Mouse (Mus musculus) kidney, embryonic 15.5 days (tissue): ENCODE results near the gene Tspo2. TPM values are rescaled to one million over a fixed set of nuclear protein-coding genes. Genes with fewer than 3 reads are reported as not detected.

Experiments used
- ATAC-seq: fragments of 200-750 bp; cut with Nextera tagmentation; replicated peaks from 2 replicates; pipeline ENCODE4 v1.8.0; 2017; ENCODE audit warnings: moderate TSS enrichment; ENCODE audit not compliant: low FRiP score
- H3K27ac ChIP-seq: fragments of 300-500 bp; sonication (generic); 2 replicates; pipeline ENCODE4 v1.5.1; 2015; ENCODE audit warnings: mild to moderate bottlenecking, inconsistent platforms
- H3K27me3 ChIP-seq: fragments of 300-500 bp; sonication (generic); 2 replicates; pipeline ENCODE4 v1.6.1; 2015; ENCODE audit warnings: inconsistent platforms
- H3K36me3 ChIP-seq: fragments of 300-500 bp; sonication (generic); 2 replicates; pipeline ENCODE4 v1.6.1; 2015; ENCODE audit warnings: inconsistent platforms
- H3K4me1 ChIP-seq: fragments of 300-500 bp; sonication (generic); 2 replicates; pipeline ENCODE4 v1.6.1; 2015; ENCODE audit warnings: inconsistent platforms
- H3K4me2 ChIP-seq: fragments of 300-500 bp; sonication (generic); 2 replicates; pipeline ENCODE4 v1.6.1; 2015; ENCODE audit warnings: moderate library complexity, mild to moderate bottlenecking, inconsistent platforms
- H3K4me3 ChIP-seq: fragments of 300-500 bp; sonication (generic); replicated peaks from 2 replicates; pipeline ENCODE4 v1.5.1; 2015; ENCODE audit warnings: mild to moderate bottlenecking, inconsistent platforms
- H3K9ac ChIP-seq: fragments of 300-500 bp; sonication (generic); 2 replicates; pipeline ENCODE4 v1.6.1; 2015; ENCODE audit warnings: mild to moderate bottlenecking, inconsistent platforms
- H3K9me3 ChIP-seq: fragments of 300-500 bp; sonication (generic); replicated peaks from 2 replicates; pipeline ENCODE4 v1.6.1; 2016; ENCODE audit warnings: inconsistent platforms
- WGBS: fragments of 180-500 bp; shearing (Covaris S2); methylation state at CpG from one replicate; pipeline ENCODE4 v1.1.7; 2015; ENCODE audit warnings: mixed read lengths; 5-methylcytosine and 5-hydroxymethylcytosine counted together
- polyA plus RNA-seq: library from polyadenylated mRNA; unstranded; fragments of >200 nt; fragmentation: Nextera tagmentation; extraction: Ambion mirVana; gene quantifications from 2 replicates; pipeline ENCODE4 v1.2.1, GENCODE M21; 2015

Gene Tspo2
- polyA plus RNA-seq, 1 experiment from 2014 or later = 4.1 TPM

DNA sequence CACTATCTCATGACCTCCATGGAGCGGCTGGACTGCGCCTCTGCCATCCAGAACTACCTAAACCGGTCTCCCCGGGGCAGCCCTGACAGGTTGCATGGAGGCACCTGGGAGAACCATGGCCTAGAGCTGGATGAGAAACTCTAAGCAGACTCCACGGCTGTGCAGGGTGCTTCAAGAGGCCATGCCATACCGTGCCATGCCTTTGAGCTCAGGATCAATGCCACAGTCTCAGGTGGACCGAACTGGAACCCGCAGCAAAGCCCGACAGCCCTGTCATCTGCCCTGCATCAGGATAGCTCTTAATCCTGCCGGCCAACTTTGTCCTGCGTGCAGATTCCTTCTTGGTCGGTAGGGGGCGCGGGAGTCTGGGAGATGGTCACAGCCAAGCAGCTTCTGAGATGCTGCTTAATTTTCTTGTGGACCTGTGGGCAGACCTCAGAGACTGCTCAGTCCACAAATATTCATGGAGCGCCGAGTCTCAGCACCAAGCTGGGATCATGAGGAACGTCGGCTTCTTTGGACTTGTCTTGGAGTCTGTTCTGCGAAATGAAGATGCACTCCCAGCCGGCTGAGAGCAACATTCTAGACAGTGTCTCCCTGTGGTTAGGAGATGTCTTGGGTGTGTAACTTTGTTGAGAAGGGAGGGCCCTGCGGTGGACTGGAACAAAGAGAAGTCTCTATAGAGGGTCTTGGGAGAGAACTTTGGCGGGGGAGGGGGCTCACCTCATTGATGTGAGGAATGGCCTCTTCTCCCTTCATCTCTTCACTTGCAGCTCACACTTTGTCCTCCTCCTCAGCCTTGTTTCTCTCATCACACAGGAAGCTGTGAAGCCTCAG, 16.3 kb upstream of the Tspo2 start:
- ATAC-seq = peak; percentile 40
- Histone ChIP-seq H3K4me2 (peak overlapping the region; percentile 48), H3K27ac (no peak overlapping the region), H3K9ac (no peak overlapping the region), H3K36me3 (no peaks in the 10 kb centered on the region), H3K4me3 (peak overlapping the region; percentile 1; the same call in 1 of the 2 replicates), H3K27me3 (peaks cover 14% of the 10 kb centered on the region; the same call in 1 of the 2 replicates), H3K9me3 (no peaks in the 10 kb centered on the region), H3K4me1 (peaks cover 6% of the 10 kb centered on the region; the same call in 1 of the 2 replicates)
- 12% methylated on average over 22 of the region's 22 CpGs for WGBS

DNA sequence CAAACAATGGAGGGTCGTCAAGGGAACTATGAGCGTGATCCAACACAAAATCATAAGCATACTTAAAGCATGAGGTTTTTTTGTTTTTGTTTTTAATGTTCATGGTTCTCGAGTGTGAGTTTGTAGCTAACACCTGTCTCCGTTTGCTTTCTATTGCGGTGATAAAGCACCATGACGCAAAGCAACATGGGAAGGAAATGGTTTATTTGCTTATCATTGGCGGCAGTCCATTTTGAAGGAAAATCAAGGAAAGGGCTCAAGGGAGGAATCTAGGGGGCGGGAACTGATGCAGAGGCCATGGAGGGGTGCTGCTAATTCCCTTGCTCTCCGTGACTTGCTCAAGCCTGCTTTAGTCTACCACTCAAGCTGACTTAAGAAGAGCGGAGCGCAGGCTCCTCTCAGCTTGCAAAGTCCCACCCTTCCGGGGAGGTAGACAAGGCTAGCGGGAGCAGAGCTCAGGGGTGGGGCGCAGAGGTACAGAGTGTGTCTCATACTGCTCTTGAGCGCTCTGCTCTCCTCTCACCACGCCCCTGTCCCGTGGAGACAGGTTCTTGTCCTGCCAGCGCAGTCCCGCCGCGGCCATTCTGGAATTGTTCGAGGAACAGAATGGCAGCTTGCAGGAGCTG, 15.6 kb upstream of the Tspo2 start:
- H3K4me3 ChIP-seq = peak overlapping the region; percentile 1; the same call in 1 of the 2 replicates
- H3K9ac ChIP-seq = no peak overlapping the region
- no peak overlapping the region for H3K27ac ChIP-seq
- no peaks in the 10 kb centered on the region for H3K9me3 ChIP-seq
- peaks cover 6% of the 10 kb centered on the region; the same call in 1 of the 2 replicates for H3K4me1 ChIP-seq
- peaks cover 14% of the 10 kb centered on the region; the same call in 1 of the 2 replicates for H3K27me3 ChIP-seq
- WGBS = 40% methylated on average over 22 of the region's 22 CpGs
- no peaks in the 10 kb centered on the region for H3K36me3 ChIP-seq
- peak; percentile 54; the same call in 1 of the 2 replicates for ATAC-seq
- peak overlapping the region; percentile 48 for H3K4me2 ChIP-seq

DNA sequence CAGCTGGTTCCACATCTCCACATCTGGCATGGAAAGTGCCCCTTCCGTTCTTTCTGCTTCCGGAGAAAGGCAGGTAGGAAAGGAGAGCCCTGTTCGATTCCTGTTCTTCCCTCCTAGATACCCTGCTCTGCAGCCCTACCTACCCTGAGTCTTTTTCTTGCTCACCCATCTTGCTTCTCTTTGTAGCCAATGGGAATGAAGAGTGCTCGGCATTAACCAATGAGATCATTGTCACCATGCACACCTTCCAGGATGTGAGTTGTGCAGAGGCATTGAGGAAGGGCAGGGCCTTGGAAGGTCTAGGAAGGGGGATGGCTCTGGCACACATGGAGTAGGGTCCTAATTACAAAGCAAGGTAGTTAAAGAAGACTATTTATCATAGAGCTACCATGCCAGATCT, 12.1 kb upstream of the Tspo2 start:
- Histone ChIP-seq H3K4me1 (peaks cover 6% of the 10 kb centered on the region; the same call in 1 of the 2 replicates), H3K36me3 (no peaks in the 10 kb centered on the region), H3K9ac (no peak overlapping the region), H3K27ac (no peak overlapping the region), H3K9me3 (no peaks in the 10 kb centered on the region), H3K4me2 (no peak overlapping the region), H3K4me3 (no peak overlapping the region), H3K27me3 (peaks cover 14% of the 10 kb centered on the region; the same call in 1 of the 2 replicates)
- ATAC-seq = no peak
- WGBS = 96% methylated on average over 4 of the region's 4 CpGs

DNA sequence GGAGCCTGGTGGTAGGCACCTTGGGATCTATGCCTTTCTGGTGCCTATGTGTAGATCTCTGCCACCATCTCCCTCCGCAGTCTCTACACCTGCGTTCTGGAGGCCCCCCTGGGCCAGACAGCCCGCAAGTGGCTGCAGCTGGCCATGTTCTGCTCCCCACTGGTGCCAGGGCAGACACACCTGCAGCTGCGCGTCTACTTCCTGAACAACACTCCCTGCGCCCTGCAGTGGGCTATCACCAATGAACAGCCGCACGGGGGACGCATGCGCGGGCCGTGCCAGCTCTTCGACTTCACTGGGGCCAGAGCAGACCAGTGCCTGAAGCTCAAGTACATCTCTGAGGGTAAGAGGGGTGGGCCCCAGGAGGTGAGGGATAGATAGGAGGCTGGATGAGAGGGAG, 10.8 kb upstream of the Tspo2 start:
- Histone ChIP-seq H3K4me2 (no peak overlapping the region), H3K4me1 (peaks cover 4% of the 10 kb centered on the region; the same call in 1 of the 2 replicates), H3K9me3 (no peaks in the 10 kb centered on the region), H3K27me3 (peaks cover 11% of the 10 kb centered on the region; the same call in 1 of the 2 replicates), H3K9ac (no peak overlapping the region), H3K36me3 (no peaks in the 10 kb centered on the region), H3K27ac (no peak overlapping the region), H3K4me3 (no peak overlapping the region)
- WGBS = 96% methylated on average over 13 of the region's 13 CpGs
- ATAC-seq = no peak

DNA sequence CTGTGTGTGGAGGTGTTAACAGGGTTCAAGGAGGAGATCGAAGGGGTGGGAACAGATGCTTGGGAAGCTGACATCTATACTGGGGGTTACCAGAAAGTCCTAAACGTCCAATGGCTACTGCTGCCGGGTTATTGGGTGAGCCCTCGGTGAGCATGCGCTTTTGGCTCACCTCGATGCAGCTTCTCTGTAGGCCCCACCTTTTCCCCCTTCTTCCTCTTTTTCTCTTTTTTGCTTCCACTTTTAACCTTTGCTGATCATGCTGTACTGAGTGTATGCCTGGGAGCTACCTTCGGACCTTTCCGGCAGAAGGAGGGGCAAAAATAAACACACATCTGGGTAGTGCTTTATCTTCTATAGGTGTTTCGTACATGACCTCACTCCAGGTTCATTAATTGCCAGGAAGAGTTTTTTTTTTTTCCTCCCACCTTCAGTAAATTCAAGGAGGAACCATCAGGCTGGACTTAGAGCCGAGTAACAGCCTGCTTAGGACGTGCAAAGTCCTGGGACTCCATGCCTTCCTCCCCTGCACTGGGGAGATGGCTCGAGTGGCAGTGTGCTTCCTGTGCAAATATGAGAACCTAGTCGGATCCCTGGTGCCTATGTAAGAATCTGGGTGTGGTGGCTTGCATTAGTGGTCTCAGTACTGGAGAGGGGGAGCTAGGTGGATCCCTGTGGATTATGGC, 6.8 kb upstream of the Tspo2 start:
- no peaks in the 10 kb centered on the region for H3K27me3 ChIP-seq
- ATAC-seq = no peak
- H3K4me2 ChIP-seq = no peak overlapping the region; the same call in 1 of the 2 replicates
- H3K36me3 ChIP-seq = no peaks in the 10 kb centered on the region
- H3K9me3 ChIP-seq = no peaks in the 10 kb centered on the region
- no peak overlapping the region for H3K27ac ChIP-seq
- no peak overlapping the region for H3K9ac ChIP-seq
- 46% methylated on average over 13 of the region's 13 CpGs for WGBS
- H3K4me3 ChIP-seq = no peak overlapping the region
- H3K4me1 ChIP-seq = peaks cover 11% of the 10 kb centered on the region; the same call in 1 of the 2 replicates

DNA sequence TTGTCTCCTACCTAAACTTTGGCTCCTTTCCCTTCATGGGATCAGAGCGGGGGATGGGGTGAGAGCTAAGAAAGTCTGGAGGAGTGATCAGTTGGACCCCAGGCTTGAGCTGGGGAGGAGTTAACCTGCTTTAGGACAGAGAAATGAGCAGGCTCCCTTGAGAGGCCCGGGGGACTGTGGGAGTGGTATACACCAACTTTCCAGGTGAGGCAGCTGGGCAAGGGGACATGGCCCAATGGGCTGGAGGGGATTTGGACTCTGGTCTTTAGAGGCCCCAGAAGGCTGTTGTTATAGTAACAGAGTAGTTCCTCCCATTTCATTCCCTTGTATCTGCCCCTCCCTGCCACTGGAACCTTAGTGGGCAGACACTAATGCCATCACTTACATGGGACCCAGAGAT, 4.6 kb upstream of the Tspo2 start:
- H3K27me3 ChIP-seq = no peaks in the 10 kb centered on the region
- WGBS = 70% methylated on average over 2 of the region's 2 CpGs
- peak; percentile 70 for ATAC-seq
- no peak overlapping the region for H3K9ac ChIP-seq
- no peak overlapping the region for H3K4me2 ChIP-seq
- H3K4me3 ChIP-seq = no peak overlapping the region
- H3K4me1 ChIP-seq = peaks cover 23% of the 10 kb centered on the region
- H3K36me3 ChIP-seq = no peaks in the 10 kb centered on the region
- peak overlapping the region; percentile 64 for H3K27ac ChIP-seq
- H3K9me3 ChIP-seq = no peaks in the 10 kb centered on the region

DNA sequence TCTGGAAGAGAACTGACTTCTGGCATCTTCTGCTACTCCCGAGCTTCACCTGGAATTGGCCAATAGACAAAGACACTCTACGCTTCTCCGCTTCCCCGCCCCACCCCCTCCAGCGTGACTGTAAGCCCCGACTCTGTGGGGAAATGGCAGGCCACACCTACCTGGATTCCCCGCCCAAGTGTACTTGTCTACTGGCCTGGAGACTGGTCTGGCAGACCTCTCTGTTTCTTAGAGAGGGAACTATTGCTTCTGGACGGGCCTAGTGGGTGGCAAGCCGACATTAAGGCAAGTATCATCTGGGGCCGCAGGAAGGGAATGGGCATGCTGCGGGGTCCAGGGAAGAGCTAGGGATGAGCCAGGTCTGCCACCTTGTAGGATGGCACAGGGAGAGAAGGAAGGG, 3.4 kb upstream of the Tspo2 start, which contains the start of gene Unc5cl:
Unc5cl (plus strand) TSS at position 214 of the 400 bp plus-strand sequence.
- Histone ChIP-seq H3K9ac (no peak within 1 kb of the TSS), H3K36me3 (no peaks in the 10 kb centered on the region), H3K9me3 (no peaks in the 10 kb centered on the region), H3K27me3 (no peaks in the 10 kb centered on the region), H3K4me1 (peaks cover 23% of the 10 kb centered on the region), H3K4me3 (peak within 1 kb of the TSS; percentile 14; the same call in 1 of the 2 replicates), H3K27ac (peak within 1 kb of the TSS; percentile 64), H3K4me2 (peak within 1 kb of the TSS; percentile 20; the same call in 1 of the 2 replicates)
- 59% methylated on average over 11 of the region's 11 CpGs for WGBS
- no peak; the same call in 1 of the 2 replicates for ATAC-seq

DNA sequence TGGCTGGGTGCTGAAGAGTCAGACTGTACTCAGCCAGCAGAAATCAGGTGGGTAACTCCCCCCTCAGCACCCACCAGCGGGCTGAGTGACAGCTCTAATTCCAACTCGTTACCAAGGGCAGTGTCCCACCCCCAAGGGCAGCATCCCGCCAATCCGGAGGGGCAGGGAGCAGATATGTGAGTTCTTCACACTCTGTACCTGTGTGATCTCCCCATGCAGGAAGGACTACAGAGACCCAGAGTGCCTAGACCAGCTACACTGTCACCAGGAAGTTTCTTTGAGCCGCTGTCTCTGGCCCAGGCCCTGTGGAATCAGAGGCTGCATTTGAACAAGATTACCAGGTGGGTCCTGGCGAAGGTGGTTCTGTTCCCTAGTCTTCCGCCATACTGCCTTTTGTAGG, 2.9 kb upstream of the Tspo2 start:
- Histone ChIP-seq H3K9ac (no peak overlapping the region), H3K4me3 (no peak overlapping the region), H3K9me3 (no peaks in the 10 kb centered on the region), H3K27me3 (no peaks in the 10 kb centered on the region), H3K36me3 (no peaks in the 10 kb centered on the region), H3K4me1 (peaks cover 23% of the 10 kb centered on the region), H3K4me2 (0 out of 2 replicates have a peak overlapping the region, but pooled peaks have one; percentile 20), H3K27ac (no peak overlapping the region)
- 63% methylated on average over 7 of the region's 7 CpGs for WGBS
- no peak for ATAC-seq

DNA sequence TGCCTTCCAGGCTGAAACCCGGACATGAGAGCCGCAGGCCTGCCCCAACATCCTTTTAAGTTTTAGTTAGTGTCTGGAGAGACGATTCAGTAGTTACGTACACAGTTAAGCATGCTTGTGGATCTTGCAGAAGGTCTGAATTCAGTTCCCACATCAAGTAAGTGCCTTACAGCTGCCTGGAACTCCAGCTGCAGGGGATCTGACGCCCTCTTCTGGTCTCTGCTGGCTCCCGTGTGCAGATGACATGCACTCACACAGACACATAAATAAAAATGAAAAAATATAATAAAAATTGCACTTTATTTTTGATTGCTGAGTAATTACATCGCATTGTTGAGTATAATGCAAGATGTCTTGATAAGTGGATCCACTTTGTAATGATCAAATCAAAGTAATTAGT, 2.2 kb upstream of the Tspo2 start:
- no peak for ATAC-seq
- no peak overlapping the region for H3K9ac ChIP-seq
- no peak overlapping the region for H3K27ac ChIP-seq
- H3K4me1 ChIP-seq = peaks cover 23% of the 10 kb centered on the region
- H3K4me2 ChIP-seq = no peak overlapping the region
- H3K27me3 ChIP-seq = no peaks in the 10 kb centered on the region
- H3K9me3 ChIP-seq = no peaks in the 10 kb centered on the region
- WGBS = 78% methylated on average over 7 of the region's 7 CpGs
- H3K4me3 ChIP-seq = no peak overlapping the region
- no peaks in the 10 kb centered on the region for H3K36me3 ChIP-seq

DNA sequence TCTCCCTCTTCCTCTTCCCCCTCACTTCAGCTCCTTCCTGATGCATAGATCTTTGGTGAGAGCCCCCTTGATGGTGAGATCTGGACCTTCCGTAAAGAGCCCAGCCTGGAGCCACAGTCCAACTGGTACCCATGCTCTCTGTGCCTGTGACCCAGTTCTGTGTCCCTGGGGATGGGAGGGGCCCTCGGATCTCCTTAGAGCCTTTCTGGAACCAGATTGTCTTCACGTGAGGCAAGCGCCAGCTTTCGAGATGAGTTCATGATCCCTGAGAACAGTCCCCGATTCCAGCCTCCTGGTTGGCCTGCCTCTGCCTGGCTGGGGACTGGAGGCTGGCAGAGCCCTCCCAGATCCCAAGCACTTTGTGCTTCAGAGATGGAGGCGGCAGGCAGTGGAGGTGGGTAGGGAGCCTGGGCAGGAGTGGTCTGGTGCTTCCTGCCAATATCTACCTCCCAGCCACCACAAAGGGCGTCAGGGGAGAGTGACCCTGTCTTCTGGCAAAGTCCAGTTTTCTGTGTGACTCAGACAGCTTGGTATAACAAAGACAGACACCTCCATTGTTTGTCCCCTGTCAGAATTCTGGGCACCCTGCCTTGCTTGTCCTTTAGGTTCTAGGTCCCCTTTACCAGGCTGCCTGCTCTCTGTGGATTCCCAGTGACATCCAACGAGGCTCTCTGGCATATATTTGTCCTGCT, 577 bp upstream of the Tspo2 start:
- Histone ChIP-seq H3K9me3 (no peaks in the 10 kb centered on the region), H3K27ac (0 out of 2 replicates have a peak overlapping the region, but pooled peaks have one; percentile 39), H3K27me3 (no peaks in the 10 kb centered on the region), H3K9ac (no peak overlapping the region), H3K36me3 (no peaks in the 10 kb centered on the region), H3K4me3 (no peak overlapping the region), H3K4me2 (no peak overlapping the region), H3K4me1 (peaks cover 18% of the 10 kb centered on the region)
- ATAC-seq = no peak
- 67% methylated on average over 9 of the region's 9 CpGs for WGBS

DNA sequence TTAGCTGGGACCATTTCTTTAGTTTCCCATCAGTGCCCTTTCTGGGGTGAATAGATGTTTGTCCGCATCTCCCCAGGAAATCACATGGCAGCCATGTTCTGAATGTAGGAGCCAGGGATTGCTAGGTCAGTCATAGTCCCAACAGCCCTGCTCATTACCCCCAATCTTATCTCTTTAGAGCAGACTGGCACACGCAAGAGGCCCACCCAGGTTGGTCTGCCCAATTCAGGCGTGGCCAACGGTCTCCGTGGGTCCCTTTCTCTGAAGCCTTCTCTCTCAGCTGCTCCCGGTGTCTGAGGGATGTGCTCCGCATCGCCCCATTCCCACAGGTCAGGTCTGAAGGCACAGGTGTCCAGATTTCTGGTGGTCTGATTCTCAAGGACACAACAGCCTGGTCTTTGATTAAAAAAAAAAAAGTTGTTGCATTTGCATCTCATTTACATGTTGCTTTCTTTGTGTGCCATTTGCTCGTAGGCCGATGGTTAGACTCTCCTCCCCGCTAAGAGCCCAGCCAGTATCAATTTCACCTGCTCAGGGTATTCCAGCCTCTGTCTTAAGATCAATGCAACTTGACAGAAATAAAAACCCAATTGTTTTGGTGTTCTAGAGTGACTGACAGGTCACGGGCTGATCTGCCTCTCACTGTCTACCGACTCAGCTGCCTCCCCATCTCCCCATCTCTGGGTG, 513 bp downstream of the Tspo2 start:
- Histone ChIP-seq H3K4me3 (no peak overlapping the region), H3K4me2 (no peak overlapping the region), H3K4me1 (peaks cover 15% of the 10 kb centered on the region), H3K27me3 (no peaks in the 10 kb centered on the region), H3K9me3 (no peaks in the 10 kb centered on the region), H3K36me3 (no peaks in the 10 kb centered on the region), H3K9ac (no peak overlapping the region), H3K27ac (no peak overlapping the region)
- 80% methylated on average over 13 of the region's 13 CpGs for WGBS
- ATAC-seq = peak; percentile 53; the same call in 1 of the 2 replicates
